Mouse (Mus musculus) megakaryocyte, embryonic 14.5 days (primary cell): ENCODE measurements around the gene Lrrc23. TPM values are rescaled to one million over a fixed set of nuclear protein-coding genes. Genes with fewer than 3 reads are reported as not detected.

ENCODE experiments used
- H3K27me3 ChIP-seq: replicated peaks from 2 replicates; pipeline ENCODE3; 2012; ENCODE audit warnings: inconsistent platforms
- H3K36me3 ChIP-seq: replicated peaks from 2 replicates; pipeline ENCODE3; 2012; ENCODE audit warnings: low read length, inconsistent platforms, mixed read lengths
- H3K4me1 ChIP-seq: 2 replicates; pipeline ENCODE4 v1.6.1; 2012; ENCODE audit warnings: inconsistent platforms
- H3K4me3 ChIP-seq: replicated peaks from 2 replicates; pipeline ENCODE3; 2012; ENCODE audit warnings: moderate library complexity, mild to moderate bottlenecking, inconsistent platforms
- H3K9me3 ChIP-seq: 2 replicates; pipeline ENCODE4 v1.6.1; 2012; ENCODE audit warnings: inconsistent platforms
- FLI1 ChIP-seq: IDR thresholded peaks from 2 replicates; pipeline ENCODE4 v1.6.1; 2012; ENCODE audit warnings: low read length, inconsistent platforms, mixed read lengths
- GATA1 ChIP-seq: IDR thresholded peaks from 3 replicates; pipeline ENCODE4 v1.6.1; 2012; ENCODE audit warnings: mixed read lengths, low read length, inconsistent platforms, borderline replicate concordance
- polyA plus RNA-seq: library from polyadenylated mRNA; stranded (reverse); fragments of >175 nt; gene quantifications from 2 replicates; pipeline ENCODE4 v1.2.3, GENCODE M21; 2012; ENCODE audit warnings: low replicate concordance; ENCODE audit not compliant: insufficient read depth

Gene Lrrc23
- polyA plus RNA-seq: not detected in 2 replicates

DNA sequence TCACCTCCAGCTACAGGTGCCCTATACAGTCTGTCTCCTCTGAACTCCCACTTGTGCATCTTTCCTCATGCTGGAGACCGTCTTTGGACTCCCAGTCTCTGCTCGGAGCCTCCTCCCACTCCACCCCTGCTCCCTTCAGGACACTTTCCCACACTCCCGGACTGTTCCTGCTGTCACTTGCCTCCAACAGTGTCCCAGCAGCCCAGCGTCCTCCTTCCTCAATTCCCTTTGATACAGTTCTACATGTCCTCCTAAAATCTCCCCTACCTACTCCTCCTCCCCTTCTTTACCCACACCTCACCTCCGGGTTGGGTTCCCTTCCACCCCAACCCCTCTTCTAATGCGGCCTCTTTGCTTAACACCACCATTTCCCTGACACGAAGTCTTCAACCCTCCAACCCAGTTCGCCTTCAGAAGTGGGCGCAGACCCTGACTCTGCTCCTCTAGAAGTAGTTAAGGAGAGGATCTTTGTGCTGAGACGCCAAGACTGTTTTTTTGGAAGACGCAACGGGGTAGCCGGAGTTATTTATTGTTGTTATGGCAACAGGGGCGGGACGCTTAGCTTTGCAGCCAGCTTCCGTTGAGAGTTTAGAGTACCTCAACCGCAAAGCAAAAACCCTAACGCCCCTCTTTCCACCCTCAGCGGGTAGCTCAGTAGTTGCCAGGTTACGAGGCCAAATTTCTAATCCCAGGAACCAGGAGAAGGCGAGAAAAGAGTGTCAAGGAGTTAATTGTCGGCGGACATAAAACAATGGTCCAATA lies at the start of gene Lrrc23:
TSS of gene Lrrc23 (minus strand) at position 506 of the 762 bp plus-strand sequence.
- peaks cover 41% of the 10 kb centered on the region for H3K27me3 ChIP-seq

DNA sequence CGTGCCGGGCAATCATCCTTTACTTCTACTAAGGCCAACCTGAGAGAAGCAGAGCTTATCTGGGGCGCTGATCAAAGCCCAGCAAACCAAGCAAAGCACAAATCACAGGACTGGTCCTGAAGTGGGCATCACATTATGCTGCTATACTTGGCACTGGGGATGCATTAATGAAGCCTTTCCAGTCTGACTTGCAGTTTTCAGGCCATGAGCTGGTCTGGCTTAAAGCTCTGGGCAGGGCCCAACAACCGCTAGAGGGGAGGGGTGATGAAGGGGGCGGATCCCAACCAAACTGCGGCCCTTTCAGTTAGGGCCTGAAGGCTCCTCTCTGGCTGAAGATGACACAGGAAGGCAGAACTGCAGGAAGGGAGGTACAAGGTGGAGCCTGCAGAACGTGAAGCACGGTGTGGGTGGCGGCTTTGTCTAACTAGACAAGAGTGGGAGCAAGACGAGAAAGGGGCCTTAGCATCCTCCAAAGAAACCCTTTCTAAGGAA lies 48.6 kb upstream of the Lrrc23 start:
- TF ChIP-seq FLI1 (no peak), GATA1 (no peak)
- Histone ChIP-seq H3K4me3 (peak overlapping the region; percentile 100), H3K36me3 (peaks cover 64% of the 10 kb centered on the region), H3K27me3 (no peaks in the 10 kb centered on the region), H3K9me3 (no peaks in the 10 kb centered on the region), H3K4me1 (peaks cover 57% of the 10 kb centered on the region)

More for the DNA sequence above, at the start of gene Lrrc23:
- H3K9me3 ChIP-seq: peaks cover 14% of the 10 kb centered on the region
- H3K4me3 ChIP-seq: peak within 1 kb of the TSS; percentile 77
- no peaks in the 10 kb centered on the region for H3K36me3 ChIP-seq
- no peak for TF ChIP-seq FLI1
- TF ChIP-seq GATA1: no peak
- peaks cover 32% of the 10 kb centered on the region for H3K4me1 ChIP-seq

DNA sequence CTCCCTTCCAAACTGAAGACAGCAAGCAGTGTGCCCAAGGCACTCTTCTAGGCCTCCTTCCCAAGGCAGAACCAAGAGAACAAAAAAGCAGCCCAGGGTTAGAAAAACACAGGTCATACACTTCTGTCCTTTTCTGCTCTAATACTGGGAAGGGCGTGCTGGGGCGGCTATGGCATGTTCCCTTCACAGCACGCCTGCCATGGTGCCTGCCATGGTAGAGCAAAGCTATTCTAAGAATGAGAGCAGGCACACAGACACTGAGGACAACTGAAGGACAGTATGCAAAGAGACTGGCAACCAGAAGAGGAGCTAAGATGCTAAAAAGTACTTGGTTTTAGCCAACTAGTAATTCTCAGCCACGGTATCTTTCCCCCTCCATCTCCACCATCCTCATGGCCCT lies 42.5 kb upstream of the Lrrc23 start:
- H3K4me3 ChIP-seq: no peak overlapping the region
- H3K9me3 ChIP-seq: no peaks in the 10 kb centered on the region
- H3K27me3 ChIP-seq: no peaks in the 10 kb centered on the region
- TF ChIP-seq FLI1 (no peak), GATA1 (no peak)
- H3K36me3 ChIP-seq: peaks cover 100% of the 10 kb centered on the region
- peaks cover 49% of the 10 kb centered on the region for H3K4me1 ChIP-seq

- no peaks in the 10 kb centered on the region for H3K27me3 ChIP-seq
- H3K36me3 ChIP-seq: peaks cover 100% of the 10 kb centered on the region
- no peaks in the 10 kb centered on the region for H3K9me3 ChIP-seq
- H3K4me3 ChIP-seq: no peak overlapping the region
- TF ChIP-seq GATA1 (no peak), FLI1 (no peak)
- H3K4me1 ChIP-seq: peaks cover 40% of the 10 kb centered on the region
Observed at GRCm38 (mm10) chr6:124820891-124821290, 41.4 kb upstream of the Lrrc23 start.

DNA sequence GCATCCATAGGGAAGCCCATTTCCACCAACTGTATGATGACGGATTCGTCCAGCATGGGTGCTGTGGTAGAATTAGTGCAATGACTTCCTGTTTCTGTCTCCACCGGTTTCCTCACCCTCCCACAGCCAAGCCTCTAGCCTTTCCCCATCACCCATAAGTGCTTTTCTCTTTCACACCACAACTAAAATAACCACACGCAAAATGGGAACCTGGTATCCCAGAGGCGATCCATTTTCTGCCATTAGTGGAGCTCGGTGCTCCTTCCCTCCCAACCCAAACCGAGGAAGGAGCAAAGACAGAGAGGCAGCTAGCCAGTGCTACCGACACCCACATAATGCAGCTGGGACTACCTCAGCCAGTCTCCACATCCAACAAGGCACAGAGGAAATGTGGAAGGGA lies 38.4 kb upstream of the Lrrc23 start:
- H3K9me3 ChIP-seq: no peaks in the 10 kb centered on the region
- TF ChIP-seq GATA1: no peak
- H3K4me3 ChIP-seq: peak overlapping the region; percentile 72
- peaks cover 88% of the 10 kb centered on the region for H3K36me3 ChIP-seq
- H3K27me3 ChIP-seq: no peaks in the 10 kb centered on the region
- H3K4me1 ChIP-seq: peaks cover 42% of the 10 kb centered on the region

DNA sequence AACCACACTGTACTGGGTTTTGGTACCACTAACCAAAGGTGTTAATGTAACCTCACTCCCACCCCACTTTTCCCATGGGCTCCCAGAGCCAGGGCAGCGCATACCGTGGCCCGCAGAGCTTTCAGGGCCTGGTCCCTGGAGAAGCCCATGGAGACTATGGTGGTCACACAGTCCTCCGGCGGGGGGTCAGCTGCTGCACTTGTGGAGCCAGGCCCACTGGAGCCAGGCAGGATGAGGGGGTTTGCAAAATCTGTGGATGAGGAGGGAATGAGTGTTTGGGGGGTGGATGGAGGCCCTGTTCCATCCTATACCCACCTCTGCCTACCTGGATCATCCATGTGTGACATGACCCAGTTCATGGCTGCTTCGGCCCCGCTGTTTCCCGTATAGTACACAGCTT lies 38.0 kb upstream of the Lrrc23 start:
- no peak for TF ChIP-seq GATA1
- no peak for TF ChIP-seq FLI1
- H3K4me1 ChIP-seq: peaks cover 46% of the 10 kb centered on the region
- peak overlapping the region; percentile 40 for H3K4me3 ChIP-seq
- peaks cover 88% of the 10 kb centered on the region for H3K36me3 ChIP-seq
- H3K27me3 ChIP-seq: no peaks in the 10 kb centered on the region
- H3K9me3 ChIP-seq: no peaks in the 10 kb centered on the region

DNA sequence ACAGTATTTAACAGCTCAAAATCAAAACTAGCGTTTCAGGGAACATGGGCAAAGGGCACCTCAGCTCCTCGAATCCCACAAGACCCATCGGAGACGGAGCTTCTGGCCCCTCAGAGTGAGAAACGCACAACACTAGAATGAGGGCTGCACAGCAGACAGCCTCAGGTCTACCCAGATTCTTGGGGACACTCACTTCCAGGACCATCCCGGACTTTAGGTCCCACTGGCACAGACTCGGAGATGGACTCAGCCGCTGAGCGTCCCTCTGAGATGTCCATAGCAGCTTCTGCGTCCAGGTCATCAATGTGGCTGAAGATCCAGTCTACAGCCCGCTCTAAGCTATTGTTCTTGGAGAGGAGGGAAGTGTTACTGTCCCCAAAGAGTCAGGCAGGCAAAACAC lies 37.6 kb upstream of the Lrrc23 start:
- H3K4me1 ChIP-seq: peaks cover 50% of the 10 kb centered on the region
- TF ChIP-seq FLI1 (no peak), GATA1 (no peak)
- peaks cover 88% of the 10 kb centered on the region for H3K36me3 ChIP-seq
- H3K27me3 ChIP-seq: no peaks in the 10 kb centered on the region
- no peaks in the 10 kb centered on the region for H3K9me3 ChIP-seq
- no peak overlapping the region for H3K4me3 ChIP-seq

DNA sequence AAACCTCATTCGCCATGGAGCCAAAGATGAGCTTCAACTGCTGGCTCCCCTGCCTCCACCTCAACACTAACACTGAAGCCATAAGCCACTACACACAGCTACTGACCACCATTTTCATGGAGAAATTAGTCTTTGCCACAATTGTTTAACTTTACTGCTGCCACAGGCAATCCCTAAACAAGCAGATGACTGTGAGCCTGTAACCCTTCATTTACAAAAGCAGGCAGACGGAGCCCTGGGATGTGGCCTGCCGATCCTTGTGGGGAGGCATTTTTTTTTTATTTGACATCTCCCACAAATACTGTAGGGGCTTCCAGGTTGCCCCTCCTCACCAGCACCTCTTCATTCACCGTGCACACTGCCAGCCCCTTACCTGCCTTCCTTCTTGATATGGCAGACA lies 37.1 kb upstream of the Lrrc23 start:
- Histone ChIP-seq H3K4me3 (no peak overlapping the region), H3K27me3 (no peaks in the 10 kb centered on the region), H3K4me1 (peaks cover 55% of the 10 kb centered on the region), H3K36me3 (peaks cover 88% of the 10 kb centered on the region), H3K9me3 (no peaks in the 10 kb centered on the region)
- TF ChIP-seq GATA1: no peak
- no peak for TF ChIP-seq FLI1

DNA sequence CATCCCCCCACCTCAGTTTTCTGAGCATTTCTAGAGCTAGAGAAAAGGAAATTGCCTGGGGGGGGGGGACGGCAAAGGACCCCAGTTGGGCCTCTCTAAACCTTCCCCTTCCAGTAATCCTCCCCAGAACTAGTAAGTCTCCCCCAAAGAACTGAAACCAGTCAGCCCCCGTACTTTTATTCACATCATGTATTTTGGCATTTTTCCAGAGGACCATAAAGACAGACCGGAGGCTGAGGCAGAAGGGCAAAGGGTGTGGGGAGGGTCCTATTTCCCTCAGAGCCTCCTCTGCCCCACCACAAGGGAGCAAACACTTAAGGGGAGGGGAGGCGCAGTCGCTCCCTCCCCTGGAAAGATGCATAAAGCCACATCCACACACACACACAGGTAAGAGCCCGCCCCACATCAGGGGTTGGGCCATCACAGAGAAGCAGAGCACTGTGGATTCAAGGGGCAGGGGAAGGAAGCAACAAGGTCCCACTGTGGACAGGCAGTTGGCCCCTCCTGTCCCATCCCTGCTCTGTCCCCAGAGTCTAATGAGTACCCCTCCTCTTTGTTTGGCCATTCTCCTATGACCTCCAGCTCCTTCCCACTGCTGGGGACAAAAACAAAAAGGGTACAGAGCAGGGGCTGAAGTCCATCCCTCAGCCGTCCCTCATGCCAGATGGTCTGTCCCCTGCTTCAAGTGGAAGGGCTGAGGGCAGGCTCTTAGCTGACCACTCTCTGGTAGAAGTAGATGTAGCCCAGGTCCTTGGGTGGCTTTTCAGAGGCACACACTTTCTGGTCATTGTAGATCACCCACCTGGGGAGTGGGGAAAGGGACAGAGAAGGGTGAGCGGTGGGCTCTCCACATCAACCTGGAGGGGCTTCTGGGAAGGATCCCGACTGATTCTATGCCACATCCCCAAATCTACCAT lies 35.6 kb upstream of the Lrrc23 start:
- Histone ChIP-seq H3K36me3 (peaks cover 86% of the 10 kb centered on the region), H3K4me3 (no peak overlapping the region), H3K9me3 (no peaks in the 10 kb centered on the region), H3K4me1 (peaks cover 70% of the 10 kb centered on the region), H3K27me3 (no peaks in the 10 kb centered on the region)
- TF ChIP-seq FLI1 (no peak), GATA1 (no peak)

DNA sequence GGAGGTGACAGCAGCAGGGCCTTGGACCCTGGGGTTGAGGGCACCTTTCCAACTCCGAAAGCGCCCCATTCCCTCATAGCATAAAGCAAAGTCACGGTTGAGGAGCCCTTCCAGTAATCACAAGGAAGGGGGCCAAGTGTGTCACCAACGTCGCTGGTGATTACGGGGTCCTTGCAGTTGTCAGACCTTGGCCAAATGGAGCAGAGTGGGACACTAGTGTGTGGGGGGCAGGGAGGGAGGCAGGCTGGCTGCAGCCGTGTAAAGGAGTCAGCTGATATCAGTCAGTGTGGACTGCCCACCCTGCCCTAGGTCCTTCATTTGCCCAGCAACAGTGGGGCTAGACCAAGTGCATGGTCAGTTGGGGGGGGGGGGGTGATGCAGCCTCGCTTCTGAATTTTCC lies 34.9 kb upstream of the Lrrc23 start:
- TF ChIP-seq FLI1: no peak
- TF ChIP-seq GATA1: no peak
- peaks cover 75% of the 10 kb centered on the region for H3K4me1 ChIP-seq
- H3K27me3 ChIP-seq: no peaks in the 10 kb centered on the region
- H3K36me3 ChIP-seq: peaks cover 85% of the 10 kb centered on the region
- H3K9me3 ChIP-seq: no peaks in the 10 kb centered on the region
- peak overlapping the region; percentile 98 for H3K4me3 ChIP-seq
